Mouse (Mus musculus) adrenal gland, postnatal 14 days (tissue): ENCODE data around the gene Foxp4. TPM values are rescaled to one million over a fixed set of nuclear protein-coding genes. Genes with fewer than 3 reads are reported as not detected.

Experiments used
- DNase-seq: peaks from one replicate; pipeline ENCODE4 v3.0.0; 2021; ENCODE audit warnings: mixed read lengths
- total RNA-seq: library from RNA; stranded (reverse); gene quantifications from 2 replicates; pipeline ENCODE4 v1.2.3, GENCODE M21; 2021

Gene Foxp4
- total RNA-seq, 1 experiment from 2014 or later, result 20.6 TPM

- no peak for DNase-seq
These were observed 34.7 kb downstream of the Foxp4 start for GRCm38 (mm10) chr17:47889727-47890126.

GRCm38 (mm10) chr17:47889267-47889666, 35.2 kb downstream of the Foxp4 start:
- DNase-seq, result no peak

GRCm38 (mm10) chr17:47888641-47889040, 35.8 kb downstream of the Foxp4 start:
- DNase-seq, result no peak

- DNase-seq, result no peak
These were observed 36.3 kb downstream of the Foxp4 start for GRCm38 (mm10) chr17:47888155-47888455.

GRCm38 (mm10) chr17:47887381-47888154, 36.9 kb downstream of the Foxp4 start:
- no peak for DNase-seq

GRCm38 (mm10) chr17:47883099-47883498, 41.3 kb downstream of the Foxp4 start:
- no peak for DNase-seq

GRCm38 (mm10) chr17:47881330-47881729, 43.1 kb downstream of the Foxp4 start:
- DNase-seq, result no peak

- no peak for DNase-seq
These were observed 45.2 kb downstream of the Foxp4 start for GRCm38 (mm10) chr17:47879207-47879606.

GRCm38 (mm10) chr17:47878378-47879089, 45.9 kb downstream of the Foxp4 start:
- peak; percentile 29 for DNase-seq

GRCm38 (mm10) chr17:47877715-47878377, 46.6 kb downstream of the Foxp4 start:
- DNase-seq, result no peak

GRCm38 (mm10) chr17:47876776-47877714, 47.4 kb downstream of the Foxp4 start:
- no peak for DNase-seq

GRCm38 (mm10) chr17:47873341-47873791, 51.1 kb downstream of the Foxp4 start:
- peak; percentile 86 for DNase-seq

GRCm38 (mm10) chr17:47872311-47873011, 52.0 kb downstream of the Foxp4 start:
- no peak for DNase-seq

GRCm38 (mm10) chr17:47869874-47870273, 54.6 kb downstream of the Foxp4 start:
- no peak for DNase-seq

GRCm38 (mm10) chr17:47866037-47866436, 58.4 kb downstream of the Foxp4 start:
- no peak for DNase-seq

GRCm38 (mm10) chr17:47864496-47864895, 59.9 kb downstream of the Foxp4 start:
- DNase-seq, result peak; percentile 94

- no peak for DNase-seq
These were observed 61.0 kb downstream of the Foxp4 start for GRCm38 (mm10) chr17:47863437-47863836.

GRCm38 (mm10) chr17:47863023-47863422, 61.4 kb downstream of the Foxp4 start:
- no peak for DNase-seq

GRCm38 (mm10) chr17:47855544-47855943, 68.9 kb downstream of the Foxp4 start:
- no peak for DNase-seq

GRCm38 (mm10) chr17:47854908-47855307, 69.5 kb downstream of the Foxp4 start:
- DNase-seq, result no peak

- peak; percentile 34 for DNase-seq
These were observed 70.7 kb downstream of the Foxp4 start for GRCm38 (mm10) chr17:47853760-47854159.
